Mouse (Mus musculus) heart, postnatal 0 days (tissue): Measurements from ENCODE around the gene Tmem184b. TPM values are rescaled to one million over a fixed set of nuclear protein-coding genes. Genes with fewer than 3 reads are reported as not detected.

Experiments used
- ATAC-seq: fragments of 200-750 bp; cut with Nextera tagmentation; 2 replicates; pipeline ENCODE4 v1.8.0; 2017; ENCODE audit warnings: low read depth, moderate number of reproducible peaks, moderate library complexity; ENCODE audit not compliant: insufficient read depth
- DNase-seq: peaks from one replicate; pipeline ENCODE4 v3.0.0-alpha.2; 2016; ENCODE audit warnings: low spot score
- H3K27ac ChIP-seq: fragments of 300-500 bp; sonication (generic); 2 replicates; pipeline ENCODE4 v1.5.1; 2014; ENCODE audit warnings: low read depth, mild to moderate bottlenecking
- H3K27me3 ChIP-seq: fragments of 300-500 bp; sonication (generic); 2 replicates; pipeline ENCODE4 v1.6.1; 2014; ENCODE audit warnings: low read length, mixed read lengths; ENCODE audit not compliant: control insufficient read depth, insufficient read depth
- H3K36me3 ChIP-seq: fragments of 300-500 bp; sonication (generic); replicated peaks from 2 replicates; pipeline ENCODE4 v1.6.1; 2014; ENCODE audit warnings: low read length, mixed read lengths; ENCODE audit not compliant: control insufficient read depth, insufficient read depth
- H3K4me1 ChIP-seq: fragments of 300-500 bp; sonication (generic); 2 replicates; pipeline ENCODE4 v1.6.1; 2014; ENCODE audit warnings: antibody characterized with exemption; ENCODE audit not compliant: control insufficient read depth, insufficient read depth
- H3K4me2 ChIP-seq: fragments of 300-500 bp; sonication (generic); 2 replicates; pipeline ENCODE4 v1.6.1; 2014; ENCODE audit warnings: low read depth, mild to moderate bottlenecking, low read length, moderate library complexity
- H3K4me3 ChIP-seq: fragments of 300-500 bp; sonication (generic); 2 replicates; pipeline ENCODE4 v1.5.1; 2014; ENCODE audit warnings: low read depth, low read length
- H3K9ac ChIP-seq: fragments of 300-500 bp; sonication (generic); replicated peaks from 2 replicates; pipeline ENCODE4 v1.6.1; 2014; ENCODE audit warnings: low read depth, low read length, mixed read lengths
- H3K9me3 ChIP-seq: fragments of 300-500 bp; sonication (generic); replicated peaks from 2 replicates; pipeline ENCODE4 v1.6.1; 2016; ENCODE audit warnings: low read length; ENCODE audit not compliant: control insufficient read depth
- CTCF ChIP-seq: IDR thresholded peaks from 2 replicates; pipeline ENCODE4 v1.5.1; 2016; ENCODE audit warnings: antibody characterized with exemption, control low read depth, low read depth
- EP300 ChIP-seq: IDR thresholded peaks from 2 replicates; pipeline ENCODE4 v1.6.1; 2016; ENCODE audit warnings: antibody characterized with exemption, low read depth
- WGBS: fragments of 180-500 bp; shearing (Covaris S2); extraction: QIAGEN DNeasy Blood & Tissue Kit; methylation state at CpG from one replicate; pipeline ENCODE4 v1.1.7; 2014; 5-methylcytosine and 5-hydroxymethylcytosine counted together
- polyA plus RNA-seq: library from polyadenylated mRNA; unstranded; fragments of >200 nt; fragmentation: Nextera tagmentation; extraction: Ambion mirVana; gene quantifications from 2 replicates; pipeline ENCODE4 v1.2.1, GENCODE M21; 2015
- total RNA-seq: library from RNA; depleted of rRNA; stranded (reverse); fragments of >200 nt; gene quantifications from 2 replicates; pipeline ENCODE4 v1.2.3, GENCODE M21; 2014; ENCODE audit warnings: low replicate concordance

Tmem184b gene
- total and polyA plus RNA-seq, 2 experiments from 2014 or later: 31.8 to 70.6 TPM

DNA sequence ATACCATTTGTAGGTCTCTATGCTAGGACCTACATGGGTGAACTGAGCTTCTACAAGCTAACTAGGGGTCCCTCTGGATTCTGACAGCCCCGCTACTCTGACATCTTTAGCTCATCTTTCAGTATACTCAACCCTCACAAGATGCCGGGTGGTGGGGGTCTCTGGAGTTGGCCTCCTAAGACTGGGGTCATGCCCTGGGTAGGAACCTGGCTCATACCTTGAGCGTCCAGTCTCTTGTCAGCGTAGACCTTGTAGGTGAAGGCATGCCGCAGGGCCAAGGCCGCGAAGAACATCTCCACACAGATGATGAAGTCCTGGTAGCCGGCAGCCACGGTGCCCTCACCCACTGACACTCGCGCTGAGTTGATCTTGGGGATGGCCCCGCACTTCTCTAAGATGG, 38.3 kb downstream of the Tmem184b start:
- TF ChIP-seq CTCF: no peak
- DNase-seq (no peak), ATAC-seq (no peak)
- Histone ChIP-seq H3K9me3 (no peaks in the 10 kb centered on the region), H3K4me1 (peaks cover 6% of the 10 kb centered on the region), H3K4me2 (no peak overlapping the region), H3K9ac (no peak overlapping the region), H3K4me3 (no peak overlapping the region), H3K27ac (no peak overlapping the region), H3K36me3 (peaks cover 78% of the 10 kb centered on the region), H3K27me3 (no peaks in the 10 kb centered on the region)
- 95% methylated on average over 12 of the region's 12 CpGs for WGBS

DNA sequence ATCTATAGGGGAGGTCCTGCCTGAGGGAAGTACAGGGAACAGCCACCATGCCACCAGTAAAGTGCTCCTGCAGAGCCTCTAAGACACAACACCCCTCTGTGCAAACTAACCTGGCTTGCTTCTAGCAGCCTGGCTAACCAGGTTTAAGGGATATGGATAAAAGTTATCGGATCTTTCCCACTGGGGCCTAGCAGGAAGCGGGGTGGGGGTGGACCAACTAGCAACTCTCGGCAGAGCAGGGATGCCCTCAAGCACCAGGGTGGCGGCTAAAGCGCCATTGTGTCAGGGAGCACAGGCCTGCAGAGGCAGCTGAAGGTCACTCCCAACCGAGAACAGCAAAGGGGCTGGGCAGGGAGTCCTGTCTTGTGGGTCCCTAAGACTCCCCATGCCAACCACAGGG, 39.2 kb downstream of the Tmem184b start:
- H3K4me3 ChIP-seq: no peak overlapping the region
- 52% methylated on average over 6 of the region's 6 CpGs for WGBS
- no peaks in the 10 kb centered on the region for H3K27me3 ChIP-seq
- ATAC-seq (no peak), DNase-seq (no peak)
- H3K36me3 ChIP-seq: peaks cover 68% of the 10 kb centered on the region
- no peak overlapping the region for H3K27ac ChIP-seq
- no peaks in the 10 kb centered on the region for H3K9me3 ChIP-seq
- TF ChIP-seq CTCF (no peak), EP300 (no peak)
- H3K4me1 ChIP-seq: peaks cover 12% of the 10 kb centered on the region
- H3K9ac ChIP-seq: no peak overlapping the region
- no peak overlapping the region for H3K4me2 ChIP-seq

DNA sequence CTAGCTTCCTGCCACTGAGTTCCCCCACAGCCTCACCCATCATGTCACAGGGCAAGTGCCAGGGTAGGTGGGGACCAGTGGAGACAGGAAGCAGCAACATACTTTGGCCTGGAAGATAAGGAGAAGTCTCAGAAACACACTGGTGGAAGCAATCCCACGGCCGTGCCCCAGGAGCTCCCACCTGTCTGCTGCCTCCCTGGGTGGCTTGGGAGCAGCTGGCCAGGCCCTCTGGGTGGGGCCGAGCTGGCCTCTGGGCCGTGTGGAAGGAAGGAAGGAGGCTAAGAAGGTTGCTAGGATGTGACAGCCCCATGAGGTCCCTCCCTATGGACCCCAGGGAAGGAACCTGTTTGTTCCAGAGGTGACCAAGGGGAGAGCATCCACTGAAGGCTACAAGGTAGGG, 42.3 kb downstream of the Tmem184b start:
- DNase-seq (no peak), ATAC-seq (no peak)
- Histone ChIP-seq H3K27me3 (no peaks in the 10 kb centered on the region), H3K36me3 (peaks cover 45% of the 10 kb centered on the region), H3K27ac (peak overlapping the region; percentile 17), H3K4me1 (peaks cover 32% of the 10 kb centered on the region), H3K4me2 (no peak overlapping the region), H3K9me3 (no peaks in the 10 kb centered on the region), H3K4me3 (no peak overlapping the region), H3K9ac (no peak overlapping the region)
- no peak for TF ChIP-seq EP300
- 49% methylated on average over 4 of the region's 4 CpGs for WGBS

DNA sequence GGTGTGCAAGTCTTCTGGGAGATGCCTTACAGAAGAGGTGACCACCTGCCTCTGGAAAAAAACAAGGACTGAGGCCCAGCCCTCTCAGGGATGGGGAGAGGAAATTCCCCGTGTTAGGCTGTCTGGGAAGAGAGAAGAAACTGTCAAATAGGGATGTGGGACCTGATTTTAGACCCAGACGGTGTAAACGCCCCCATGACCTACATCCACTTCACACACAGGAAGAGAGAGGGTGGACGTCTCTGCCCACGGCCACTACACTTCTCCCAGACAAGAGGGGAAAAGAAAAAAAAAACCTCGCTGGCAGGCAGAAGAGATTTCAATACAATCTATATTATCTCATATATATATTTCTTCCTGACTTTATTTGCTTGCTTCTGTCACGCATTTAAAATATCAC, 43.0 kb downstream of the Tmem184b start:
- no peaks in the 10 kb centered on the region for H3K27me3 ChIP-seq
- peak overlapping the region; percentile 22 for H3K27ac ChIP-seq
- H3K9me3 ChIP-seq: no peaks in the 10 kb centered on the region
- H3K4me2 ChIP-seq: 0 out of 2 replicates have a peak overlapping the region, but pooled peaks have one; percentile 17
- H3K36me3 ChIP-seq: peaks cover 38% of the 10 kb centered on the region
- ATAC-seq (no peak), DNase-seq (no peak)
- WGBS: 28% methylated on average over 7 of the region's 7 CpGs
- H3K4me1 ChIP-seq: peaks cover 32% of the 10 kb centered on the region
- no peak overlapping the region for H3K9ac ChIP-seq
- TF ChIP-seq CTCF (no peak), EP300 (no peak)
- no peak overlapping the region for H3K4me3 ChIP-seq

DNA sequence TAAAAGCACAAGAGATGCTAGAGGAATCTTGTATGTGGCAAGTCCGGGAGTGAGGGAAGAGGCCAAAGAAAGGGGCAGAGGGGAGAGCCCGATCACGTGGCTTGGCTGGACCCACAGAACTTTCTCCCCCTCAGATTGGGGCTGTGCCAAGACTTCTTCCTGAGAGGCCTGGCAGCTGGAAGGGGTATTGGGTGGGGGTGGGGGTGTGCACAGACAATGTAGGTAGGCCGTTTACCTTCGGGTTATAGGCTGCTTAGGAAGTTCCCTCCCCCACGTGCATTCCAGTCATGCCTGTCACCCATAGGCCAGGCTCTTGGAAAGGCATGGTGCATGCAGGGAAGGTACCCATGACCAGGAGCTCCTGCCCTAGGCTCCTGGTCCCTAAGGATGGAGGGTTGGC, 43.4 kb downstream of the Tmem184b start:
- Histone ChIP-seq H3K4me2 (peak overlapping the region; percentile 17; the same call in 1 of the 2 replicates), H3K4me3 (no peak overlapping the region), H3K9ac (no peak overlapping the region), H3K9me3 (no peaks in the 10 kb centered on the region), H3K27ac (peak overlapping the region; percentile 22), H3K4me1 (peaks cover 32% of the 10 kb centered on the region), H3K36me3 (peaks cover 34% of the 10 kb centered on the region), H3K27me3 (no peaks in the 10 kb centered on the region)
- DNase-seq (peak; percentile 31), ATAC-seq (peak; percentile 12; the same call in 1 of the 2 replicates)
- 9% methylated on average over 6 of the region's 6 CpGs for WGBS
- no peak for TF ChIP-seq CTCF
- TF ChIP-seq EP300: no peak

DNA sequence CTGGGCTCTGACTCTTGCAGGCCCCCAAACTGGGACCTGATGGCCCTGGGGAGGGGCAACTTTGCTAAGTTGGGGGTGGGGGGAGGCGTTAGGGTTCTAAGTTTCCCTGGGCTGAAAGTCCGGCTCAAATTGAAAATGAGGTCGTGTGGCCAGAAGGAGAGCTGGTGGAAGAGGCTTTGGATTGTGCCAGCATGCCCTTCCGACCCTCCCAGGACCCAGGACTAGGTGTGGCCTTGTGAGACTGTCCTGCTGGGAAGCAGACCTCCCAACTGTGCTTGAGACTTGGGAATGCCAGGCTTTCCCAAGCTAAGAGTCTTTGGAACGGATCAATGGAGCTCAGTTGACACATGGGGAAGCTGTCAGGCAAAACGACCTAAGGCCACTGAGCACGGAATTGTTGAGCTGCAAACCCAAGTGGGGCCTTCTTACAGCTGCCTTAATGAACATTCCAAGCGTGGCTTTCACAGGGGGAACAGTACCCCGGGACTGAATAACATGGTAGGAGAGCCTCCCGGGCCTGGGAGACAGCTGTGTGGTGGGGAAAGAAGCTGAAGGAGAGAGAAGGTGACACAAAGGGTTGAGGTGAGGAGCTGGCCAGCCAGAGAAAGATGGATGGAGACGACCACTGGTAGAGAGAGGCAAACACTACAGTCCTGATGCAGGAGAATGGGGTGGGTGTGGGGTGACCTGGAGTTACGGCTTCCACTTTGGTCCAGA, 45.2 kb downstream of the Tmem184b start:
- Histone ChIP-seq H3K4me1 (peaks cover 35% of the 10 kb centered on the region), H3K27ac (peak overlapping the region; percentile 71), H3K27me3 (no peaks in the 10 kb centered on the region), H3K36me3 (peaks cover 17% of the 10 kb centered on the region), H3K4me3 (peak overlapping the region; percentile 43), H3K9me3 (no peaks in the 10 kb centered on the region), H3K4me2 (peak overlapping the region; percentile 77), H3K9ac (no peak overlapping the region; the same call in 1 of the 2 replicates)
- ATAC-seq: no peak; the same call in 1 of the 2 replicates
- DNase-seq: no peak
- WGBS: 46% methylated on average over 12 of the region's 12 CpGs
- TF ChIP-seq CTCF (no peak), EP300 (no peak)
